Mouse (Mus musculus) forebrain, embryonic 11.5 days (tissue): ENCODE data around the gene Klhdc4. TPM values are rescaled to one million over a fixed set of nuclear protein-coding genes. Genes with fewer than 3 reads are reported as not detected.

Source experiments
- ATAC-seq: fragments of 200-750 bp; cut with Nextera tagmentation; replicated peaks from 2 replicates; pipeline ENCODE4 v1.8.0; 2017; ENCODE audit warnings: moderate TSS enrichment; ENCODE audit not compliant: low FRiP score
- DNase-seq: peaks from one replicate; pipeline ENCODE4 v3.0.0-alpha.2; 2017; ENCODE audit warnings: low spot score
- H3K27ac ChIP-seq: fragments of 300-500 bp; sonication (generic); 2 replicates; pipeline ENCODE4 v1.5.1; 2014; ENCODE audit warnings: low read depth, low read length
- H3K27me3 ChIP-seq: fragments of 300-500 bp; sonication (generic); 2 replicates; pipeline ENCODE4 v1.6.1; 2014; ENCODE audit warnings: mild to moderate bottlenecking, low read length, mixed read lengths; ENCODE audit not compliant: control insufficient read depth, insufficient read depth
- H3K36me3 ChIP-seq: fragments of 300-500 bp; sonication (generic); 2 replicates; pipeline ENCODE4 v1.6.1; 2014; ENCODE audit warnings: mild to moderate bottlenecking, low read length, moderate library complexity, mixed read lengths; ENCODE audit not compliant: control insufficient read depth, insufficient read depth
- H3K4me1 ChIP-seq: fragments of 300-500 bp; sonication (generic); replicated peaks from 2 replicates; pipeline ENCODE4 v1.6.1; 2014; ENCODE audit warnings: low read length, mixed read lengths; ENCODE audit not compliant: control insufficient read depth, insufficient read depth
- H3K4me2 ChIP-seq: fragments of 300-500 bp; sonication (generic); 2 replicates; pipeline ENCODE4 v1.6.1; 2014; ENCODE audit warnings: low read depth, mild to moderate bottlenecking, low read length, moderate library complexity, mixed read lengths; ENCODE audit not compliant: severe bottlenecking
- H3K4me3 ChIP-seq: fragments of 300-500 bp; sonication (generic); 2 replicates; pipeline ENCODE4 v1.5.1; 2014; ENCODE audit warnings: low read depth, low read length
- H3K9ac ChIP-seq: fragments of 300-500 bp; sonication (generic); 2 replicates; pipeline ENCODE4 v1.6.1; 2014; ENCODE audit warnings: low read length
- H3K9me3 ChIP-seq: fragments of 300-500 bp; sonication (generic); 2 replicates; pipeline ENCODE4 v1.6.1; 2016; ENCODE audit warnings: low read length, mixed read lengths; ENCODE audit not compliant: control insufficient read depth
- WGBS: fragments of 180-500 bp; shearing (Covaris S2); extraction: QIAGEN DNeasy Blood & Tissue Kit; methylation state at CpG from one replicate; pipeline ENCODE4 v1.1.7; 2014; 5-methylcytosine and 5-hydroxymethylcytosine counted together
- polyA plus RNA-seq: library from polyadenylated mRNA; unstranded; fragments of >200 nt; fragmentation: Nextera tagmentation; extraction: Ambion mirVana; gene quantifications from 2 replicates; pipeline ENCODE4 v1.2.1, GENCODE M21; 2014

Gene Klhdc4
- polyA plus RNA-seq, 1 experiment from 2014 or later, result 55.4 TPM

GRCm38 (mm10) chr8:121852464-121852863 is 23.1 kb upstream of the Klhdc4 start:
- no peak overlapping the region for H3K27ac ChIP-seq
- H3K4me2 ChIP-seq, result no peak overlapping the region
- peaks cover 6% of the 10 kb centered on the region for H3K4me1 ChIP-seq
- WGBS, result 65% methylated on average over 7 of the region's 7 CpGs
- no peak for DNase-seq
- no peaks in the 10 kb centered on the region for H3K27me3 ChIP-seq
- no peaks in the 10 kb centered on the region for H3K36me3 ChIP-seq
- no peaks in the 10 kb centered on the region for H3K9me3 ChIP-seq
- no peak overlapping the region for H3K4me3 ChIP-seq
- H3K9ac ChIP-seq, result no peak overlapping the region
- ATAC-seq, result no peak

GRCm38 (mm10) chr8:121851716-121852115 is 22.3 kb upstream of the Klhdc4 start:
- WGBS, result 56% methylated on average over 7 of the region's 7 CpGs
- H3K4me3 ChIP-seq, result no peak overlapping the region
- ATAC-seq (no peak), DNase-seq (no peak)
- no peaks in the 10 kb centered on the region for H3K36me3 ChIP-seq
- peak overlapping the region; percentile 44 for H3K9ac ChIP-seq
- H3K4me1 ChIP-seq, result peaks cover 6% of the 10 kb centered on the region
- H3K27me3 ChIP-seq, result no peaks in the 10 kb centered on the region
- H3K27ac ChIP-seq, result no peak overlapping the region
- no peaks in the 10 kb centered on the region for H3K9me3 ChIP-seq
- 0 out of 2 replicates have a peak overlapping the region, but pooled peaks have one; percentile 58 for H3K4me2 ChIP-seq

GRCm38 (mm10) chr8:121850821-121851470 is 21.6 kb upstream of the Klhdc4 start:
- no peak overlapping the region for H3K27ac ChIP-seq
- H3K27me3 ChIP-seq, result no peaks in the 10 kb centered on the region
- DNase-seq (peak; percentile 99), ATAC-seq (peak; percentile 86)
- H3K4me3 ChIP-seq, result no peak overlapping the region
- H3K9ac ChIP-seq, result peak overlapping the region; percentile 49
- no peaks in the 10 kb centered on the region for H3K36me3 ChIP-seq
- no peaks in the 10 kb centered on the region for H3K9me3 ChIP-seq
- 6% methylated on average over 24 of the region's 24 CpGs for WGBS
- H3K4me2 ChIP-seq, result peak overlapping the region; percentile 58
- H3K4me1 ChIP-seq, result peaks cover 6% of the 10 kb centered on the region

GRCm38 (mm10) chr8:121850436-121850820 is 21.1 kb upstream of the Klhdc4 start:
- H3K9me3 ChIP-seq, result no peaks in the 10 kb centered on the region
- peak overlapping the region; percentile 58; the same call in 1 of the 2 replicates for H3K4me2 ChIP-seq
- 49% methylated on average over 12 of the region's 12 CpGs for WGBS
- no peak overlapping the region for H3K4me3 ChIP-seq
- no peak overlapping the region for H3K27ac ChIP-seq
- no peak for DNase-seq
- peaks cover 6% of the 10 kb centered on the region for H3K4me1 ChIP-seq
- 0 out of 2 replicates have a peak, but pooled peaks have one; percentile 19 for ATAC-seq
- peak overlapping the region; percentile 49 for H3K9ac ChIP-seq
- no peaks in the 10 kb centered on the region for H3K36me3 ChIP-seq
- H3K27me3 ChIP-seq, result no peaks in the 10 kb centered on the region

- DNase-seq (peak; percentile 90), ATAC-seq (no peak; the same call in 1 of the 2 replicates)
- Histone ChIP-seq H3K4me2 (no peak overlapping the region), H3K4me3 (no peak overlapping the region), H3K4me1 (peaks cover 6% of the 10 kb centered on the region), H3K27ac (no peak overlapping the region), H3K9ac (no peak overlapping the region), H3K36me3 (no peaks in the 10 kb centered on the region), H3K27me3 (no peaks in the 10 kb centered on the region), H3K9me3 (no peaks in the 10 kb centered on the region)
- WGBS, result 18% methylated on average over 6 of the region's 6 CpGs
Measured at GRCm38 (mm10) chr8:121850018-121850417, 20.6 kb upstream of the Klhdc4 start.

- Histone ChIP-seq H3K27me3 (no peaks in the 10 kb centered on the region), H3K9ac (no peak overlapping the region), H3K4me1 (peaks cover 6% of the 10 kb centered on the region), H3K9me3 (no peaks in the 10 kb centered on the region), H3K27ac (no peak overlapping the region), H3K4me3 (no peak overlapping the region), H3K36me3 (no peaks in the 10 kb centered on the region), H3K4me2 (no peak overlapping the region)
- no peak for DNase-seq
- no peak for ATAC-seq
- WGBS, result 71% methylated on average over 9 of the region's 9 CpGs
Measured at GRCm38 (mm10) chr8:121849303-121849702, 19.9 kb upstream of the Klhdc4 start.

- no peak overlapping the region for H3K4me2 ChIP-seq
- H3K4me3 ChIP-seq, result no peak overlapping the region
- WGBS, result 74% methylated on average over 10 of the region's 10 CpGs
- no peak for ATAC-seq
- no peaks in the 10 kb centered on the region for H3K36me3 ChIP-seq
- H3K4me1 ChIP-seq, result peaks cover 6% of the 10 kb centered on the region
- DNase-seq, result no peak
- H3K9me3 ChIP-seq, result no peaks in the 10 kb centered on the region
- H3K27me3 ChIP-seq, result no peaks in the 10 kb centered on the region
- no peak overlapping the region for H3K27ac ChIP-seq
- H3K9ac ChIP-seq, result no peak overlapping the region
Measured at GRCm38 (mm10) chr8:121848495-121848894, 19.1 kb upstream of the Klhdc4 start.

GRCm38 (mm10) chr8:121847987-121848386 is 18.6 kb upstream of the Klhdc4 start:
- ATAC-seq (no peak), DNase-seq (no peak)
- Histone ChIP-seq H3K4me1 (peaks cover 6% of the 10 kb centered on the region), H3K36me3 (no peaks in the 10 kb centered on the region), H3K9ac (no peak overlapping the region), H3K4me3 (no peak overlapping the region), H3K9me3 (no peaks in the 10 kb centered on the region), H3K27me3 (no peaks in the 10 kb centered on the region), H3K4me2 (no peak overlapping the region), H3K27ac (no peak overlapping the region)
- WGBS, result 81% methylated on average over 6 of the region's 6 CpGs

GRCm38 (mm10) chr8:121847261-121847822 is 18.0 kb upstream of the Klhdc4 start:
- H3K4me1 ChIP-seq, result peaks cover 6% of the 10 kb centered on the region
- H3K27me3 ChIP-seq, result no peaks in the 10 kb centered on the region
- DNase-seq (no peak), ATAC-seq (no peak)
- no peak overlapping the region for H3K4me3 ChIP-seq
- H3K9ac ChIP-seq, result no peak overlapping the region
- H3K27ac ChIP-seq, result no peak overlapping the region
- no peaks in the 10 kb centered on the region for H3K36me3 ChIP-seq
- H3K4me2 ChIP-seq, result no peak overlapping the region
- H3K9me3 ChIP-seq, result no peaks in the 10 kb centered on the region
- WGBS, result 68% methylated on average over 10 of the region's 10 CpGs
